Mouse (Mus musculus): Measurements from ENCODE around the gene Bspry.
"Not testable (repeated sequence)": the region's sequence is repeated elsewhere in the genome, so short reads cannot be mapped to it uniquely, and the experiment has no call there.

The Bspry gene

GRCm38 (mm10) chr4:62479937-62480708 is at the start of gene Bspry:
Bspry (plus strand) TSS chr4:62480053.
- DNase-seq (ENCODE audit: low read depth, low spot score) = no peak

DNA sequence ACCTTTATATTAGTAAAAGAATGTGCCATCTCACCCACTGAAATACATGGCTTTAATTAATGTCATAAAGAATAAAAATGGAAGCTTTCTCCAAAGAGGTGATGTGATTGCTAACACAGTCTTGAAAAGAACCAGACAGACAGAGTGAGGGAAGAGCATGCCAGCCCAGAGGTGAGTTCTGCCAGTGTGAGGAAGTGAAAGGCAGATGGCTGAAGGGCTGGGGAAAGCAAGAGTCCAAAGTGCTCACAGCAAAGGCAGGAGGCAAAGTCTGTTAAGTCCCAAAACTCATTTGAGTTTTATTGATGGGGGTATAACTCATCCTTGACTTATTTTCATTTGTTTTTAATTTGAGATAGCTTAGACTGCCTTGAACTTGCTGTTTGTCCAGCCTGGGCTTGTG is 49.2 kb upstream of the Bspry start:
- DNase-seq (ENCODE audit: low read depth, low spot score) = no peak

DNA sequence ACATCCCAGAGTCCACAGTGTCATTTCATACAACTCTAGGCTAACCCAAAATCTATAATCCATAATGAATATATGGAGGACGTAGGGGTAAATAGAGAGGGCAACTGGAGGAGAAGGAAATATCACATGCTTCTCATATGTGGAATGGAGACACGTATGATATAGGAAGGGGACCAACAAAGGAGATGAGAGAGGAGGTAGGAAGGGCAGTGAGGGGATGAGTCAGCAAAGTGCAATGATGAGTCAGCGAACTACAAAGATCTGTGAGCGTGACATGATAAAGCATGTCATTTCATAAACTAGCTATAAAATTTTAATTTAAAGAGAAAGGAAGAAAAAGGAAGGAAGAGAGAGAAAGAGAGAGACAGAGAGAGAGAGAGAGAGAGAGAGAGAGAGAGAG is 48.3 kb upstream of the Bspry start:
- no peak for DNase-seq (ENCODE audit: low read depth, low spot score)

DNA sequence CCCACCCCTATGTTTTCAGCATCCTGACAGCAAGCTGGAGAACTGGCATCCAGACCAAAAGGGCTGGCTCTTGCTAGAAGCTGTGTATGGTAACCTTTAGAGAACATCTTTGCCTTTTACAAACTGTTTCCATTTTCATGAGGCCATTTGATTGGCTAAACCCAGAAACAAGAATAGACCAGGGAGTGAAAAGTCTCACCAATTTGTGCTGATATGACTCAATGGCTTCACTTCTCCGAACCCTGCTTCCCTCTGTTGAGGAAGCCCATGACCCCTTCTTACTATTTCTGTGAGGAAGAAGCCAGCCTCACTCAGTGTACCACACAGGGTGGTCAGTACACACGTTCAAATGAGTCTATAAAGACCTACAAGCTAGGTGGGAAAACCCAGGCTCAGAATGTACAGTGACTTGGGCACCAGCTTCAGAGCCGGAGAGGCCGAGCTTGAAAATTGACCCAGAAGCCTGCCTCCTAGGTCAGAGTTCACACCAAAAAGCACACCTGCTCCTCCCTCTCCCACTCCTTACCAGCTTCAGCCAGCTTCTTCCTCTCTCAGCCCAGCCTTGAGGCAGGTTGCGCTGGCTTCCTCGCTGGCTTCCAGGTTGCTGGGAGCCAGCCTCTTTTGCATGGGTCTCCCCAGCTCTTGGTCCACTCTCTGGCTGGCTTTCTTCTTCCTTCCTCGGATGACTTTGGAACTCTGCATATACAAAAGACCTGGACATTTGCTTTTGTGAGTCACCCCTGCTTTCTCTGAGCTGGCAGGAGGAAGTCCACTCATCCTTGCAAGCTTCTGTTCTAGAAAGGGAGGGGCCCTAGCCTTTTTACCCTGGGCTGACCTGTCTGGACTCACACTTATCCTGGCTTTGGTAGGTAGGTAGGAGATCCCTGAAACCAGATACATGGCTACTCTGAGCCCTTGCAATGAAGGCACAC is 45.6 kb upstream of the Bspry start:
- no peak for DNase-seq (ENCODE audit: low read depth, low spot score)

- DNase-seq (ENCODE audit: low read depth, low spot score) = no peak
Observed at GRCm38 (mm10) chr4:62435081-62435480, 44.8 kb upstream of the Bspry start, which contains the start of gene Rnf183. Rnf183 (minus strand) TSS chr4:62435252.

- DNase-seq (ENCODE audit: low read depth, low spot score) = no peak
Observed at GRCm38 (mm10) chr4:62437256-62437778, 42.5 kb upstream of the Bspry start.

GRCm38 (mm10) chr4:62437871-62438270 is 42.0 kb upstream of the Bspry start:
- no peak for DNase-seq (ENCODE audit: low read depth, low spot score)

DNA sequence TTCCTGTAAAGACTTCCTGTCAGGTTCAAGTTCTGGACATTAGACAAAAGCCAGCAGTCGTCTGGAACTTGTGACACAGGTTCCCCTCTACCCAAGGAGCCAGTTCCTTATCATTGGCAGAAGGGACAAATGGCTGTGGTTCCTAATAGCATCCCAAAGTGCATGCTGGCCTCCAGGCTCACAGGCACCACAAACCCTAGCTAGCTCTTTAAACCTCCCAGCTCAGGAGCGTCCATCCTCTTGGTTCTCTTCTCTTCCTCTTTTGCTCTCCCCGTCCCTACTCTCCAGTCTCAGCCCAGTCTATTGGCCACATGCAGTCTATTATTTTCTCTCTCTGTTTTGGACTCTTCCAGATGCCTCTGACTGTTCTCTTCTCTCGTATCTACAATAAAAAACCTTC is 40.1 kb upstream of the Bspry start:
- DNase-seq (ENCODE audit: low read depth, low spot score) = no peak

- no peak for DNase-seq (ENCODE audit: low read depth, low spot score)
Observed at GRCm38 (mm10) chr4:62440544-62440943, 39.3 kb upstream of the Bspry start.

DNA sequence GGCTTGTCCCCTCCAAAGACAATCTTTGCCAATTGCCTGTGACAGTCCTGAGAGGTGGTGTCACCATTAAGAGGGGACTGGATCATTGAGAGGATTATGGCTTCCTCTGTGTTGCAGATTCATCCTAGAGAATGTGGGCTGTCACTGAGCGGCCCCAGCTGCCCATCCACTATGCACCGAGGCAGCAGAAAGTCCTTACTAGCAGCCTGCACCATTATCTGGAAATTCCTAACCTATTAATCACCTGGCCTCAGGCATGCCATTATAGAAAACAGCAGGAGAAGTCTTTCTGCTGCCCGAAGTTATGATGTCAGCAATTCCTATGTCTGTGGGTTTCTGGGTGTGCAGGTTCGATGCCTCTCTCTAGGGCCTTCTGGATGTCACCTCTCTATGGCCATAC is 38.9 kb upstream of the Bspry start:
- DNase-seq (ENCODE audit: low read depth, low spot score) = no peak

DNA sequence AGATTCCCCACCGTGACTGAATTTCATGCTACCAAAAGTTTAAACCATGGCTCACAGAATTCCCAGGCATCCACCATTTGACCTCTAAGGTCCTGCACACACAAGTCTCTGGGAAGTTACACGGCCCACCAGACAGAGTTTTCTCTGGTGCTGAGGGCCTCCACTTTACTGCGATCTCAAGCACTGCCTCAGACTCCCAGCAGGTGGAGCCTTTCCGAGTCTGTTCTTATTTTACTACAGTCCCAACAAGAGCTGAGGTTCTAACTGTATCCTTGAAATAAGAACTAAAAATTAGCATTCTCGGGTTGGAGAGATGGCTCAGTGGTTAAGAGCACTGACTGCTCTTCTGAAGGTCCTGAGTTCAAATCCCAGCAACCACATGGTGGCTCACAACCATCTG is 24.9 kb upstream of the Bspry start:
- DNase-seq (ENCODE audit: low read depth, low spot score) = no peak

DNA sequence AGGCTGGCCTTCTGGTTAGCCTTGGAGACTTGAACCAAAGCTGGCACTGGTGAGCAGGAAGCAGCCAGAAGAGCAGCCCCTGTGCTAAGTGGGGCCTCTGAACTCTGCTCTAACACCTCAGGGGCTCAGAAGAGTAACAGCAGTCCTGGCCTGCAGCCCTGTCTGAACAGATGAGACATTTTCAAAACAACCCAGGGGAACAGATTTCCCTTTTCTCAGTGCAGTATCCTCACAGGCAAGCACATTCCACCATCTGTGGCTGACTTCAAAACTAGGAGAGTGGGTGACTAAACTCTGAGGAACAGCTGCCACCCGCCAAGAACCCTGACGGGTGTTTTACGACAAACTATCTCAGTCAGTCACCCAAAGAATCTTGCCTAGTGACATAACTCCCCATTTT is 20.8 kb upstream of the Bspry start:
- DNase-seq (ENCODE audit: low read depth, low spot score) = peak; percentile 24

DNA sequence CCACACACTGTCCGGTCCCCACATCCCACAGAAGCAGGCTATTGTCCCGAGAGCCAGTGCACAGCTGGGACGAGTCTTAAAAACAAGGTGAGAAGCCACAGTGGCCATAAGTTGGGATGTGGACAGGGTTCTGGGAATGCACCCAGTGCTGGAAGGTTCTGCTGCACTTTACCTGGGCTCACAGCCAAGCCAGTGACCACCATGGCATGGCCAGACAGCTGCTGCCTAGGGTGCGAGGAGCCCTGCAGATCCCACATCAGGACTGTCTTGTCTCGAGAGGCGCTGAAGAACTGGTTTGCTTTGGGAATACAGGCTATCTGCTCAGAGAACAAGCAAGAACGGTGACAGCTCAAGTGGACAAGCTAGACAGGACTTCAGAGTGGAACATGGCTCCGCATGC is 19.5 kb upstream of the Bspry start:
- no peak for DNase-seq (ENCODE audit: low read depth, low spot score)

DNA sequence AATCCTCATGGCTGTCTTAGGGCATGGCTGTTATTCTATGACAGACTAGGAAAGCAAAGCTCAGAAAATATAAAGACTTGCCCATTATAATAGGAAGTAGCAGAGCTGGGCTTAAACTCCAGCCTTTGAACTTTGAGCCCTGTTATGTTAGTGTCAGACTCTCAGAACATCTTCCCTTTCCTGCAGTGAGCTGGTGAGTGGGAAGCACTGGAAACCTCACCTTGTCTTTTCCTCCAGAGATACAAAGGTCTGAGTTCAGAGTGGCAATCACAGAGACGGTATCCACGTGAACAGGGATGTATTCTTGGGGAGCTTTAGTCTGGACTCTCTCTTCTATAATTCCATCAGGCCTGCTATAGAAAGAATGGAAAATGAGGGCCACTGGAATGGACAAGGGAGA is 16.7 kb upstream of the Bspry start:
- no peak for DNase-seq (ENCODE audit: low read depth, low spot score)

GRCm38 (mm10) chr4:62468158-62468557 is 11.7 kb upstream of the Bspry start:
- no peak for DNase-seq (ENCODE audit: low read depth, low spot score)

GRCm38 (mm10) chr4:62470598-62471051 is 9.2 kb upstream of the Bspry start, which contains the start of gene Wdr31:
Wdr31 (minus strand) TSS chr4:62470896.
- DNase-seq (ENCODE audit: low read depth, low spot score) = peak; percentile 62

GRCm38 (mm10) chr4:62472071-62472470 is 7.8 kb upstream of the Bspry start:
- DNase-seq (ENCODE audit: low read depth, low spot score) = no peak

DNA sequence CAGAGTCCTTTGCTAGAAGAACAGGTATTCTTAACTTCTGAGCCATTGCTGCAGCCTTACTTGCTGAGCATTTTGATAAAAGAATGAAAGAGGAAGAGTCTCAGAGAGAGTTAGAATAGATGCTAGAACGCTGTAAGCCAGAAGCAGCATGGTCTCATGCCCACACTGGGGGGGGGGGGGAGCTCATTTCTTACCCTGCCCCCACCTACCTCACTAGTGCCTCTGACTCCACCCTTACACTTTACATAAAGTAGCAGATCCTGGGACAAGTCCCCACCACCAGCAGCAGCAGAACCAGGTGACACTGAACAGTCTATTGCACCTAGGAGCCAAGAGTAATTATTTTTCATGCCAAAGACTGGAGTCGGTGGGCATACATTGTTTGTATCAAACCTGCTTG is 4.7 kb upstream of the Bspry start:
- no peak for DNase-seq (ENCODE audit: low read depth, low spot score)

DNA sequence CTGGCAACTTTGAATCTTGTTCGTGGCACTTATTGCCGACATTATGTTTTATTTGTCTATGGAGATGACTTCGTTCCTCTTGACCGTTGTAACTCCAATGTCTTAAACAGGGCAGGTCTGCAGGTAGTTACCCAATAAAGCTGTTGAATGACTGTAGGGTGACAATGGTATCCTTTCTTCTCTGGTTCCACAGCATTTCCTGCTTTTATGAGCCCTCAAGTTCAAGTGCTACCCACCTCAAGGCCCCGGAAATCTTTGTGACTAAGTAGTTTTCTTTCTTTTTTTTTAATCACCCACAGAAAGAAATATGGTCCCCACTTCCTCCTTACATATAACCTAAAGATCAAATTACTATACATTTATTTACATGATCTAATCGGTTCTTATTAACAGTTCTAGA is 4.1 kb upstream of the Bspry start:
- DNase-seq (ENCODE audit: low read depth, low spot score) = no peak

- DNase-seq (ENCODE audit: low read depth, low spot score) = no peak
Observed at GRCm38 (mm10) chr4:62477542-62478244, 2.2 kb upstream of the Bspry start.

DNA sequence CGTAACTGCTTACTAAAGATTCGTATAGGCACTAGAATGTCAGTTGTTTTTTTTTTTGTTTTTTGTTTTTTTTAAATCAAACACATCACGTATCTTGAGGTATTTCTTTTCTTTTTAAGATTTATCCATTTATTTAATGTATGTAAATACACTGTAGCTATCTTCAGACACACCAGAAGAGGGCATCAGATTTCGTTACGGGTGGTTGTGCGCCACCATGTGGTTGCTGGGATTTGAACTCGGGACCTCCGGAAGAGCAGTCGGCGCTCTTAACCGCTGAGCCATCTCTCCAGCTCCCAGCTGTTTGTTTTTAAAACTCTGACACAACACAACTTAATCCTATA is 288 bp upstream of the Bspry start:
- not testable (repeated sequence) for DNase-seq (ENCODE audit: low read depth, low spot score)
